Mouse (Mus musculus): ENCODE results near the gene Abhd16b. TPM values are rescaled to one million over a fixed set of nuclear protein-coding genes. Genes with fewer than 3 reads are reported as not detected.

Gene Abhd16b
- polyA plus RNA-seq, 1 experiment from 2014 or later: 0.12 TPM

DNA sequence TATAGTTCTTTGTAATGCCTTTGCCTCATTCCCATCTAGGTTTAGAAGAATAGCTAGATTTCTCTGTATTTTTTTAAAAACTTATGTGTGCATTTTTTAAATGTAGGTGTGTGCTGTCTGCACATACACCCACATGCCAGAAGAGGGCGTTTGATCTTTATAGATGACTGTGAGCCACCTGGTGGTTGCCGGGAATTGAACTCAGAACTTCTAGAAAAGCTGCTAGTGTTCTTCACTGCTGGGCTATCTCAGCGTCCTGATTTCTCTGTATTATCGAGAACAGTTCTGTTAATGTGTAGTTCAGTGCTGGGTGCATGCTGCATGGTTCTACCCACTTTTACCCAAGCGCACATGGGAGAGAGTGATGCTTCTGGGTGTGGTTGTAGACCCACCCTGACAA lies 29.8 kb downstream of the Abhd16b start:
- H3K4me1 ChIP-seq: peaks cover 42% of the 10 kb centered on the region
- WGBS: 76% methylated on average over 5 of the region's 5 CpGs
- H3K9ac ChIP-seq: no peak overlapping the region
- no peak for ATAC-seq (replicated peaks)
- no peak overlapping the region for H3K4me2 ChIP-seq
- no peaks in the 10 kb centered on the region for H3K36me3 ChIP-seq (replicated peaks)
- H3K27me3 ChIP-seq (replicated peaks): no peaks in the 10 kb centered on the region
- H3K27ac ChIP-seq: no peak overlapping the region
- no peaks in the 10 kb centered on the region for H3K9me3 ChIP-seq
- no peak overlapping the region for H3K4me3 ChIP-seq

- H3K27me3 ChIP-seq (replicated peaks): no peaks in the 10 kb centered on the region
- H3K27ac ChIP-seq: no peak overlapping the region
- H3K9me3 ChIP-seq: no peaks in the 10 kb centered on the region
- peaks cover 33% of the 10 kb centered on the region for H3K4me1 ChIP-seq
- WGBS: 93% methylated on average over 5 of the region's 5 CpGs
- H3K9ac ChIP-seq: no peak overlapping the region
- H3K36me3 ChIP-seq (replicated peaks): 0 out of 2 replicates have a peak, but pooled peaks cover under 1% of the 10 kb centered on the region
- ATAC-seq (replicated peaks): no peak
- no peak overlapping the region for H3K4me3 ChIP-seq
- no peak overlapping the region for H3K4me2 ChIP-seq
Observed at GRCm38 (mm10) chr2:181525526-181525925, 32.5 kb downstream of the Abhd16b start.

DNA sequence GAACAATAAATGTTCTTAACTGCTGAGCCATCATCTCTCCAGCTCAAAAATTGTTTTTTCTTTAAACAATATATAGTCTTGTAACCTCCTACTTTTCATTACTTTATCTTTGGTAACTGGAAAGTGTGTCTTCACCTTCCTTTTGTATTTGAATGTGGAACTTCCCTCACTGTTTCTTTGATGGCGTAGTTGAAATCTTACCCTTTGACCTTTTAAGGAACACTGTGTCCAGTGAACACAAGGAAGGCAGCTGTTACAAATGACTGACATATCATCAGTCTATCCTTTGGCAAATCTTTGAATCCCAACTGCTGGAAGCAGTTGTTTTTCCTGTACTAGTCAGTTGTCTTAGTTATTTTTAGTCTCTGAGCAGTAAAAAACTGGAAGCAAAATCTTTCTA lies 36.1 kb downstream of the Abhd16b start:
- Histone ChIP-seq H3K27ac (no peak overlapping the region), H3K9me3 (no peaks in the 10 kb centered on the region), H3K4me3 (no peak overlapping the region), H3K4me2 (no peak overlapping the region), H3K4me1 (peaks cover 7% of the 10 kb centered on the region), H3K9ac (no peak overlapping the region), H3K27me3 (replicated peaks) (no peaks in the 10 kb centered on the region), H3K36me3 (replicated peaks) (0 out of 2 replicates have a peak, but pooled peaks cover 7% of the 10 kb centered on the region)
- WGBS: 96% methylated on average over 1 of the region's 1 CpGs
- no peak for ATAC-seq (replicated peaks)

GRCm38 (mm10) chr2:181532589-181532988 lies 39.6 kb downstream of the Abhd16b start:
- WGBS: 97% methylated on average over 3 of the region's 3 CpGs
- H3K27me3 ChIP-seq (replicated peaks): no peaks in the 10 kb centered on the region
- H3K4me2 ChIP-seq: no peak overlapping the region
- H3K4me3 ChIP-seq: no peak overlapping the region
- H3K9ac ChIP-seq: no peak overlapping the region
- H3K4me1 ChIP-seq: peaks cover 2% of the 10 kb centered on the region; the same call in 1 of the 2 replicates
- H3K9me3 ChIP-seq: no peaks in the 10 kb centered on the region
- 0 out of 2 replicates have a peak, but pooled peaks cover 7% of the 10 kb centered on the region for H3K36me3 ChIP-seq (replicated peaks)
- no peak overlapping the region for H3K27ac ChIP-seq
- no peak for ATAC-seq (replicated peaks)

DNA sequence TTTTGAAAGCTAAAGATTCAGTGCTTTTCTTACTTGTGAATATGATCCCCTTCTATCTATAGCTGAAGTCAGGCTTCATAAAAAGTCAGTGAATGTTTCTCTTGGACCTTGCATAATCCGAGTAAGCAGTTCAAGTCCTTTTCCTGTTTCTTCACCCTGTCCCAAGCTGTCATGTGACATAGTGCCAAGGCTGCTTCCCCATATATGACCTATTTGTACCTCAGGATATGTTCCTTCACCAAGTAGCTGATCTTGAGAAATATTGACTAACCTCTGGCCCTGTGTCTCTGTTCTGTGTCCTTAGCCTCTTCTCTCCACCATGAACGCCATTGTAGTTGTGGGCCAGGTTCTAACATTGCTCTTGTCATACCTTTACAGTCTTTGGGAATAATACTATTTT lies 43.4 kb downstream of the Abhd16b start:
- Histone ChIP-seq H3K9me3 (no peaks in the 10 kb centered on the region), H3K4me2 (no peak overlapping the region), H3K4me1 (peaks cover 6% of the 10 kb centered on the region; the same call in 1 of the 2 replicates), H3K9ac (no peak overlapping the region), H3K27ac (no peak overlapping the region), H3K27me3 (replicated peaks) (no peaks in the 10 kb centered on the region), H3K4me3 (no peak overlapping the region), H3K36me3 (replicated peaks) (0 out of 2 replicates have a peak, but pooled peaks cover 3% of the 10 kb centered on the region)
- ATAC-seq (replicated peaks): no peak
- WGBS: 96% methylated on average over 2 of the region's 2 CpGs

DNA sequence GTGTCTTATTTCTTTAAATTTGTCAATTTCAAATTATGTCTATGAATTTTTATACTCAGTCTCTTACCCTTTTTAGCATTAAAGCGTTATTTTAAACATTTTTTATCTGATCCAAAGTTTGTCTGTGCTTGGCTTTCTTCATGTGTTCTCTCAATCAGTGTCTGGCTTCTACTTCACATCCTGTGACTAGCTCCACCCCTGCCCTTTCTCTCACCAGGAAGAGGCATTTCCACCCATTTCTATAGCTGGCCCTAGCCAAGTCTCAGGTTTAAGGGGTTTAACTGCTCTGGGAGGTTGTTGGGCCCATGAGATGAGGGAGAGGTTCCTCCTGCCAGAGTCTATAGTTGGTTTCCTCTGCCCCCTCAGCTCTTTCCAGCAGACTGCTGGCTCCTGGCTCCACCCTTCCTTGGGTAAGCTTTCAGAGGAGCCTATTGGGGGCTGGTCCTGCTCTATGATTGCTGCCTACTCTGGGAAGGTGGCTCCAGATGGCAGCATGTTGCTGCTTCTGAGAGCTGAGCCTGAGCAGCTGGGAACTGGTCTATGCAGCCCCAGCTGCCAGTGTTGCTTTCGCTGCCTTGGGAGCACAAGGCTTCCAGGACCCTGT lies 44.5 kb downstream of the Abhd16b start:
- 0 out of 2 replicates have a peak, but pooled peaks have one; percentile 20 for ATAC-seq (replicated peaks)
- Histone ChIP-seq H3K4me1 (peaks cover 6% of the 10 kb centered on the region; the same call in 1 of the 2 replicates), H3K9me3 (no peaks in the 10 kb centered on the region), H3K27ac (peak overlapping the region; percentile 45), H3K4me2 (no peak overlapping the region), H3K4me3 (no peak overlapping the region), H3K27me3 (replicated peaks) (no peaks in the 10 kb centered on the region), H3K9ac (no peak overlapping the region), H3K36me3 (replicated peaks) (no peaks in the 10 kb centered on the region)
- WGBS: 81% methylated on average over 2 of the region's 2 CpGs

GRCm38 (mm10) chr2:181541761-181542380 lies 48.9 kb downstream of the Abhd16b start:
- Histone ChIP-seq H3K4me2 (no peak overlapping the region), H3K27me3 (replicated peaks) (no peaks in the 10 kb centered on the region), H3K4me1 (peaks cover 6% of the 10 kb centered on the region; the same call in 1 of the 2 replicates), H3K27ac (no peak overlapping the region), H3K36me3 (replicated peaks) (no peaks in the 10 kb centered on the region; the same call in 1 of the 2 replicates), H3K9me3 (no peaks in the 10 kb centered on the region), H3K4me3 (no peak overlapping the region), H3K9ac (no peak overlapping the region)
- no peak for ATAC-seq (replicated peaks)
- WGBS: 91% methylated on average over 6 of the region's 6 CpGs

Other genes starting within 250 kb of the Abhd16b start
- 18.1 and 19.4 TPM in 2 replicates for gene Gmeb2, start 205.2 kb upstream of the Abhd16b start, polyA plus RNA-seq (2015; fragmentation: Nextera tagmentation; extraction: Ambion mirVana)
- gene Stmn3, start 178.7 kb upstream of the Abhd16b start, polyA plus RNA-seq (2015; fragmentation: Nextera tagmentation; extraction: Ambion mirVana): 1,443 and 1,470 TPM in 2 replicates
- 44.1 and 50.0 TPM in 2 replicates for gene Rtel1, start 173.5 kb upstream of the Abhd16b start, polyA plus RNA-seq (2015; fragmentation: Nextera tagmentation; extraction: Ambion mirVana)
- 96.4 and 103 TPM in 2 replicates for gene Zgpat, start 128.3 kb upstream of the Abhd16b start, polyA plus RNA-seq (2015; fragmentation: Nextera tagmentation; extraction: Ambion mirVana)
- 96.4 and 99.7 TPM in 2 replicates for gene Arfrp1, start 127.8 kb upstream of the Abhd16b start, polyA plus RNA-seq (2015; fragmentation: Nextera tagmentation; extraction: Ambion mirVana)
- 66.3 and 71.4 TPM in 2 replicates for gene Lime1, start 113.1 kb upstream of the Abhd16b start, polyA plus RNA-seq (2015; fragmentation: Nextera tagmentation; extraction: Ambion mirVana)
- gene Zbtb46, start 33.8 kb upstream of the Abhd16b start, polyA plus RNA-seq (2015; fragmentation: Nextera tagmentation; extraction: Ambion mirVana): 23.8 and 26.0 TPM in 2 replicates
- gene Tpd52l2, start 3.9 kb downstream of the Abhd16b start, polyA plus RNA-seq (2015; fragmentation: Nextera tagmentation; extraction: Ambion mirVana): 117 TPM in 2 replicates
- 291 and 297 TPM in 2 replicates for gene Dnajc5, start 27.3 kb downstream of the Abhd16b start, polyA plus RNA-seq (2015; fragmentation: Nextera tagmentation; extraction: Ambion mirVana)
- gene Uckl1, start 91.7 kb downstream of the Abhd16b start, polyA plus RNA-seq (2015; fragmentation: Nextera tagmentation; extraction: Ambion mirVana): 77.2 and 81.8 TPM in 2 replicates
- gene Prpf6, start 98.7 kb downstream of the Abhd16b start, polyA plus RNA-seq (2015; fragmentation: Nextera tagmentation; extraction: Ambion mirVana): 68.4 and 69.0 TPM in 2 replicates
- 97.1 and 111 TPM in 2 replicates for gene Zfp512b, start 99.6 kb downstream of the Abhd16b start, polyA plus RNA-seq (2015; fragmentation: Nextera tagmentation; extraction: Ambion mirVana)
- gene Samd10, start 106.0 kb downstream of the Abhd16b start, polyA plus RNA-seq (2015; fragmentation: Nextera tagmentation; extraction: Ambion mirVana): 232 and 239 TPM in 2 replicates
- gene Gm29797, start 163.8 kb downstream of the Abhd16b start, polyA plus RNA-seq (2015; fragmentation: Nextera tagmentation; extraction: Ambion mirVana): not detected in 2 replicates
- gene Sox18, start 178.4 kb downstream of the Abhd16b start, polyA plus RNA-seq (2015; fragmentation: Nextera tagmentation; extraction: Ambion mirVana): 18.3 and 19.7 TPM in 2 replicates
- gene Tcea2, start 187.1 kb downstream of the Abhd16b start, polyA plus RNA-seq (2015; fragmentation: Nextera tagmentation; extraction: Ambion mirVana): 52.2 and 54.5 TPM in 2 replicates
- 65.4 and 67.3 TPM in 2 replicates for gene Rgs19, start 200.8 kb downstream of the Abhd16b start, polyA plus RNA-seq (2015; fragmentation: Nextera tagmentation; extraction: Ambion mirVana)
- not detected in 2 replicates for gene Lkaaear1, start 205.2 kb downstream of the Abhd16b start, polyA plus RNA-seq (2015; fragmentation: Nextera tagmentation; extraction: Ambion mirVana)
- 106 and 107 TPM in 2 replicates for gene Oprl1, start 221.8 kb downstream of the Abhd16b start, polyA plus RNA-seq (2015; fragmentation: Nextera tagmentation; extraction: Ambion mirVana)